Comparison of ENCODE assay signal across 12 mouse cellular contexts in genomic region chr5:36317641-36318368, GRCm38 (mm10).
DNase-seq lines count a peak whose midpoint lies in the region; ATAC-seq and TF ChIP-seq lines count a peak whose summit lies in the region.
"Had no signal": no experiment of that assay in that cellular context is flagged by ENCODE, and none has a peak within 500 bp of the region (broad histone marks: within the 10 kb centered on the region; RNA-seq: fewer than 3 reads in every experiment).

No protein-coding gene starts in this region.

- H3K4me2 ChIP-seq in hindbrain, embryonic 12.5 days (replicated peaks) = no peak overlapping the region
- H3K4me2 ChIP-seq in lung, postnatal 0 days (replicated peaks; ENCODE audit: low read depth, low read length) = no peak overlapping the region
- H3K4me2 ChIP-seq in kidney, embryonic 15.5 days = no peak overlapping the region
- H3K4me2 ChIP-seq: heart, embryonic 15.5 days had no signal

- no peaks in the 10 kb centered on the region for H3K9me3 ChIP-seq in hindbrain, embryonic 10.5 days
- no peaks in the 10 kb centered on the region for H3K9me3 ChIP-seq in hindbrain, embryonic 12.5 days (replicated peaks)
- no peaks in the 10 kb centered on the region for H3K9me3 ChIP-seq in lung, postnatal 0 days (ENCODE audit: low read length)
- H3K9me3 ChIP-seq in kidney, embryonic 15.5 days (replicated peaks) = no peaks in the 10 kb centered on the region
- H3K9me3 ChIP-seq: heart, embryonic 15.5 days had no signal

- no peak overlapping the region for H3K27ac ChIP-seq in hindbrain, embryonic 10.5 days
- H3K27ac ChIP-seq in hindbrain, embryonic 12.5 days = no peak overlapping the region
- H3K27ac ChIP-seq in lung, postnatal 0 days (ENCODE audit: low read length) = no peak overlapping the region
- H3K27ac ChIP-seq in small intestine, adult 2 months (ENCODE audit: insufficient read depth, low read depth, low read length) = no peak overlapping the region
- no peak overlapping the region for H3K27ac ChIP-seq in kidney, embryonic 15.5 days
- H3K27ac ChIP-seq: heart, embryonic 15.5 days had no signal

- 61% methylated on average over 6 of the region's 6 CpGs for WGBS in hindbrain, embryonic 10.5 days
- WGBS in hindbrain, embryonic 12.5 days = 31% methylated on average over 6 of the region's 6 CpGs
- 58% methylated on average over 6 of the region's 6 CpGs for WGBS in lung, postnatal 0 days
- 78% methylated on average over 6 of the region's 6 CpGs for WGBS in small intestine, adult 2 months
- 38% methylated on average over 6 of the region's 6 CpGs for WGBS in kidney, embryonic 15.5 days

- peak; percentile 62 for TF ChIP-seq CTCF in lung, postnatal 0 days (IDR thresholded peaks at IDR 0.05)
- peak; percentile 4; the same call in 1 of the 2 replicates for TF ChIP-seq CTCF in small intestine, adult 2 months (IDR thresholded peaks at IDR 0.05; ENCODE audit: extremely low read depth, insufficient read length, insufficient replicate concordance, low read depth, low read length)

- TF ChIP-seq EP300 in lung, postnatal 0 days (IDR thresholded peaks at IDR 0.05) = no peak

- ATAC-seq in hindbrain, embryonic 12.5 days (ENCODE audit: low FRiP score) = no peak
- no peak for ATAC-seq in lung, postnatal 0 days
- ATAC-seq in kidney, embryonic 15.5 days (replicated peaks; ENCODE audit: low FRiP score) = no peak

- H3K4me1 ChIP-seq in hindbrain, embryonic 10.5 days (replicated peaks) = peaks cover 75% of the 10 kb centered on the region
- H3K4me1 ChIP-seq in hindbrain, embryonic 12.5 days = peaks cover 51% of the 10 kb centered on the region
- H3K4me1 ChIP-seq in lung, postnatal 0 days (ENCODE audit: insufficient read depth, low read depth, low read length) = peaks cover 7% of the 10 kb centered on the region; the same call in 1 of the 2 replicates
- 0 out of 2 replicates have a peak, but pooled peaks cover 3% of the 10 kb centered on the region for H3K4me1 ChIP-seq in small intestine, adult 2 months (ENCODE audit: control insufficient read depth, insufficient read depth, insufficient read length, low read length)
- H3K4me1 ChIP-seq in kidney, embryonic 15.5 days = peaks cover 58% of the 10 kb centered on the region

- H3K4me3 ChIP-seq in hindbrain, embryonic 10.5 days = no peak overlapping the region
- H3K4me3 ChIP-seq in hindbrain, embryonic 12.5 days = no peak overlapping the region
- H3K4me3 ChIP-seq in lung, postnatal 0 days (ENCODE audit: low read depth, low read length) = no peak overlapping the region
- H3K4me3 ChIP-seq in small intestine, adult 2 months (ENCODE audit: low read depth, low read length) = no peak overlapping the region
- H3K4me3 ChIP-seq in kidney, embryonic 15.5 days (replicated peaks) = no peak overlapping the region
- H3K4me3 ChIP-seq: erythroblast, embryonic 14.5 days; heart, embryonic 15.5 days had no signal

- H3K36me3 ChIP-seq in hindbrain, embryonic 10.5 days = no peaks in the 10 kb centered on the region
- no peaks in the 10 kb centered on the region for H3K36me3 ChIP-seq in hindbrain, embryonic 12.5 days
- H3K36me3 ChIP-seq in lung, postnatal 0 days (ENCODE audit: insufficient read depth, low read length) = no peaks in the 10 kb centered on the region
- H3K36me3 ChIP-seq in small intestine, adult 2 months (ENCODE audit: control insufficient read depth, insufficient read depth, low read length) = no peaks in the 10 kb centered on the region
- H3K36me3 ChIP-seq in kidney, embryonic 15.5 days = no peaks in the 10 kb centered on the region
- H3K36me3 ChIP-seq: heart, embryonic 15.5 days had no signal

- H3K9ac ChIP-seq in hindbrain, embryonic 12.5 days = no peak overlapping the region
- H3K9ac ChIP-seq in lung, postnatal 0 days (replicated peaks; ENCODE audit: low read depth) = no peak overlapping the region
- no peak overlapping the region for H3K9ac ChIP-seq in kidney, embryonic 15.5 days
- H3K9ac ChIP-seq: heart, embryonic 15.5 days had no signal

- DNase-seq in hindbrain, embryonic 10.5 days (ENCODE audit: low spot score) = peak; percentile 44
- no peak for DNase-seq in lung, postnatal 0 days (ENCODE audit: low spot score)
- no peak for DNase-seq in lung, postnatal 14 days
- DNase-seq in MN1 (ENCODE audit: low spot score) = peak; percentile 54
- no peak for DNase-seq in adrenal gland, postnatal 10 days
- DNase-seq: cerebellum, postnatal 25 days; kidney, adult 18-20 months had no signal

- H3K27me3 ChIP-seq in hindbrain, embryonic 10.5 days (ENCODE audit: insufficient read depth, poor library complexity, severe bottlenecking) = peaks cover 20% of the 10 kb centered on the region; the same call in 1 of the 2 replicates
- H3K27me3 ChIP-seq in hindbrain, embryonic 12.5 days = peaks cover 4% of the 10 kb centered on the region; the same call in 1 of the 2 replicates
- H3K27me3 ChIP-seq in lung, postnatal 0 days (replicated peaks; ENCODE audit: insufficient read depth, low read length) = no peaks in the 10 kb centered on the region
- H3K27me3 ChIP-seq in small intestine, adult 2 months (ENCODE audit: control insufficient read depth, insufficient read depth, low read length) = no peaks in the 10 kb centered on the region
- no peaks in the 10 kb centered on the region for H3K27me3 ChIP-seq in kidney, embryonic 15.5 days
- H3K27me3 ChIP-seq: heart, embryonic 15.5 days had no signal

- TF ChIP-seq POLR2A in small intestine, adult 2 months (IDR thresholded peaks at IDR 0.05; ENCODE audit: low read depth, low read length) = no peak

Comparison
In these comparisons a context has a peak if more than half of its experiments do, and no peak if none do; other contexts are left out.
1. DNase-seq: peak in hindbrain, embryonic 10.5 days (single experiment) and MN1 (single experiment); none in lung, postnatal 0 days (single experiment), lung, postnatal 14 days (single experiment) and adrenal gland, postnatal 10 days (single experiment).